Mouse (Mus musculus) forebrain, postnatal 0 days (tissue): ENCODE data around the gene Olfr828. TPM values are rescaled to one million over a fixed set of nuclear protein-coding genes. Genes with fewer than 3 reads are reported as not detected.

Experiments used
- ATAC-seq: fragments of 200-750 bp; cut with Nextera tagmentation; 2 replicates; pipeline ENCODE4 v1.8.0; 2017; ENCODE audit warnings: mild to moderate bottlenecking, moderate library complexity
- DNase-seq: peaks from one replicate; pipeline ENCODE4 v3.0.0-alpha.2; 2015
- H3K27ac ChIP-seq: fragments of 300-500 bp; sonication (generic); 2 replicates; pipeline ENCODE4 v1.5.1; 2014; ENCODE audit warnings: low read depth, mild to moderate bottlenecking, antibody characterized with exemption, low read length, moderate library complexity, mixed read lengths
- H3K27me3 ChIP-seq: fragments of 300-500 bp; sonication (generic); 2 replicates; pipeline ENCODE4 v1.6.1; 2014; ENCODE audit warnings: mild to moderate bottlenecking, low read length, mixed read lengths; ENCODE audit not compliant: insufficient read depth
- H3K36me3 ChIP-seq: fragments of 300-500 bp; sonication (generic); 2 replicates; pipeline ENCODE4 v1.6.1; 2014; ENCODE audit warnings: mild to moderate bottlenecking, moderate library complexity; ENCODE audit not compliant: insufficient read depth
- H3K4me1 ChIP-seq: fragments of 300-500 bp; sonication (generic); 2 replicates; pipeline ENCODE4 v1.6.1; 2014; ENCODE audit warnings: antibody characterized with exemption; ENCODE audit not compliant: insufficient read depth
- H3K4me2 ChIP-seq: fragments of 300-500 bp; sonication (generic); 2 replicates; pipeline ENCODE4 v1.6.1; 2014; ENCODE audit warnings: low read depth, mild to moderate bottlenecking, moderate library complexity
- H3K4me3 ChIP-seq: fragments of 300-500 bp; sonication (generic); 2 replicates; pipeline ENCODE4 v1.5.1; 2014; ENCODE audit warnings: low read depth, low read length, mixed read lengths
- H3K9ac ChIP-seq: fragments of 300-500 bp; sonication (generic); 2 replicates; pipeline ENCODE4 v1.6.1; 2014; ENCODE audit warnings: mild to moderate bottlenecking
- H3K9me3 ChIP-seq: fragments of 300-500 bp; sonication (generic); 2 replicates; pipeline ENCODE4 v1.6.1; 2016; ENCODE audit warnings: low read length
- CTCF ChIP-seq: sonication (generic); IDR thresholded peaks from 2 replicates; pipeline ENCODE4 v1.5.1; 2016; ENCODE audit warnings: antibody characterized with exemption, control low read depth, low read depth
- WGBS: fragments of 180-500 bp; shearing (Covaris S2); extraction: QIAGEN DNeasy Blood & Tissue Kit; methylation state at CpG from one replicate; pipeline ENCODE4 v1.1.7; 2014; 5-methylcytosine and 5-hydroxymethylcytosine counted together
- polyA plus RNA-seq: library from polyadenylated mRNA; unstranded; fragments of >200 nt; fragmentation: Nextera tagmentation; extraction: Ambion mirVana; gene quantifications from 2 replicates; pipeline ENCODE4 v1.2.1, GENCODE M21; 2015
- total RNA-seq: library from RNA; depleted of rRNA; stranded (reverse); fragments of >200 nt; gene quantifications from 2 replicates; pipeline ENCODE4 v1.2.3, GENCODE M21; 2014; rRNA removed

Olfr828 gene
- not detected in 2 replicates for total RNA-seq
- polyA plus RNA-seq: not detected in 2 replicates

DNA sequence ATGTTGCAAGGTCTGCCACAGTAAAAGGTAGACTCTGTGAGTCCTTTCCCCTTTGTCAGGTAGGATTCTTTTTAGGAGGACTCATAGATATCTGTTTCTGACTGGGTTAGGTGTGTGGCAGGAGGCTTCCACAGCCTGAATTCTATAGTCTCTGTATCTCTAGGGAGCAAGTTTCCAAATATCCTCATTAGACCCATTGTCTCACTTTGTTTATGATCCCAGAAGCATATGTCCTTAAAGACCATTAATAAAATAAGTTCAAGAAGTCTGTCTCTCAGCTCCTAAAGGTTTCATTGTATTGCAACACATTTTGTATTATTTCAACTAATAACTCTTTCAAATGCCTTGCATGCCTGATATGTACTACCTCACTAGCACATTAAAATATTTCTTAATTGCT is at the start of gene Olfr828:
TSS of gene Olfr828 (minus strand) at position 101 of the 400 bp plus-strand sequence.
- Histone ChIP-seq H3K9ac (no peak within 1 kb of the TSS), H3K27me3 (no peaks in the 10 kb centered on the region), H3K27ac (no peak within 1 kb of the TSS), H3K4me2 (no peak within 1 kb of the TSS), H3K4me3 (no peak within 1 kb of the TSS), H3K4me1 (no peaks in the 10 kb centered on the region), H3K36me3 (no peaks in the 10 kb centered on the region), H3K9me3 (no peaks in the 10 kb centered on the region)
- ATAC-seq (no peak), DNase-seq (no peak)
- no peak for TF ChIP-seq CTCF

DNA sequence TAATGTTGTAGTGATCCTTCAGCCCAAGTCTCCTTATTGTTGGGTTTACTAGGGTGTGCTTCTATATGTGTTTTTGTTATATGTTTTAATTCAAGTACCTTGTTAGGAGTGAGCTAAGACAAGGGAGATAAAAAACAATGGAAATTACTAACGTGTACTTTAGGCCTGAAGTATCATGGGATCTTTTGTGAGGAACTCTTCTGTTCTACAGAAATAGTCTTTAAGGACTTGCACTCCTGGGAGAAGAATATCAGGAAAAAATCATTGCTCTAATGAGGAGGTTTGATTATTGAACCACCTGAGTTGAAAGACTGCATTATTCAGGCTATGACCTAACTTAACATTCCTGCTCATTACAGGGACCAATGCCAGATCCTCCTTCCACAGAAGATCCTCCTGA is 35.3 kb upstream of the Olfr828 start, which contains the start of gene Olfr829:
TSS of gene Olfr829 (plus strand) at position 301 of the 400 bp plus-strand sequence.
- no peak for ATAC-seq
- Histone ChIP-seq H3K36me3 (no peaks in the 10 kb centered on the region), H3K4me1 (no peaks in the 10 kb centered on the region), H3K4me2 (no peak within 1 kb of the TSS), H3K27ac (no peak within 1 kb of the TSS), H3K27me3 (no peaks in the 10 kb centered on the region), H3K9me3 (no peaks in the 10 kb centered on the region), H3K9ac (no peak within 1 kb of the TSS), H3K4me3 (no peak within 1 kb of the TSS)
- no peak for DNase-seq
- TF ChIP-seq CTCF: no peak
- WGBS: 74% methylated on average over 1 of the region's 1 CpGs

DNA sequence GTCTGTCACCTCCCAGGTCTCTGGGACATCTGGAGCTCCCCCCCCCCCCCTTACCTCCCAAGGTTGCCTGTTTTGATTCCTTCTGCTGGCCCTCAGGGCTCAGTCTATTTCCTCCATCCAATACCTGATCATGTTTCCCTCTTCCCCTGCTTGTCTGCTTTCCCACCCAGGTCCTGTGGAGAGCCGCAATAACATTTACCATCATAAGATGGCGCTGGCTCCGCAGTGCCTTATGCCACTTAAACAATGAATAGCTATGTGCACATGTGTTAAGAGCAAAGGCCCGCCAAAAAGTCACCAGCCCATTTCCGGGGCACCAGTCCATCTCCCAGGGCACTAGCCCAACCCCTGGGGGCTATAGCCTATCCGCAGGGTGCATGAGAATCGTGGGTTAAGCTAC is 34.0 kb downstream of the Olfr828 start:
- no peaks in the 10 kb centered on the region for H3K27me3 ChIP-seq
- H3K9ac ChIP-seq: no peak overlapping the region
- H3K27ac ChIP-seq: no peak overlapping the region
- no peak overlapping the region for H3K4me3 ChIP-seq
- ATAC-seq (no peak), DNase-seq (no peak)
- TF ChIP-seq CTCF: no peak
- H3K36me3 ChIP-seq: no peaks in the 10 kb centered on the region
- no peaks in the 10 kb centered on the region for H3K9me3 ChIP-seq
- 64% methylated on average over 7 of the region's 7 CpGs for WGBS
- H3K4me2 ChIP-seq: no peak overlapping the region
- H3K4me1 ChIP-seq: no peaks in the 10 kb centered on the region

DNA sequence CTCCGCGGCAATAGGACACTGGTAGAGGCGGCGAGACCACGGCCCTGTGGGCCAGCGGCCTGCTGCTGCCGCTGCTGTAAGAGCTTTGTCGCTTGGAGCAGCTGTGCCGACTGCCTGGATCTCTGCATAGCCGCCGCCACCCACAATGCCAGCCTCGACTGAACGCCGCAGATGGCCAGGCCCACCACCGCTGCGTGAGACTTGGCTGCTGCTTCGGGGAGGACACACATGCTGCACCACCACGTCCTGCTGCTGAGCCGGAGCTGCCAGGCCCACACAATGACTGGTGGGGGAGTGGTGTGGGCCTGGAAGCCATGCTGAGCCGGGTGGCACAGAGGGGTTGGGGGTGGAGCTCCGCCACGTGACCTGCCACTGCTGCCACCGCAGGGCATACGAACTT is 39.9 kb downstream of the Olfr828 start:
- peak; percentile 2 for DNase-seq
- no peaks in the 10 kb centered on the region for H3K9me3 ChIP-seq
- no peak overlapping the region for H3K9ac ChIP-seq
- 71% methylated on average over 24 of the region's 24 CpGs for WGBS
- H3K4me3 ChIP-seq: no peak overlapping the region
- no peaks in the 10 kb centered on the region for H3K27me3 ChIP-seq
- peak; percentile 79 for ATAC-seq
- no peak for TF ChIP-seq CTCF
- no peak overlapping the region for H3K27ac ChIP-seq
- H3K36me3 ChIP-seq: no peaks in the 10 kb centered on the region
- H3K4me2 ChIP-seq: no peak overlapping the region
- H3K4me1 ChIP-seq: no peaks in the 10 kb centered on the region

DNA sequence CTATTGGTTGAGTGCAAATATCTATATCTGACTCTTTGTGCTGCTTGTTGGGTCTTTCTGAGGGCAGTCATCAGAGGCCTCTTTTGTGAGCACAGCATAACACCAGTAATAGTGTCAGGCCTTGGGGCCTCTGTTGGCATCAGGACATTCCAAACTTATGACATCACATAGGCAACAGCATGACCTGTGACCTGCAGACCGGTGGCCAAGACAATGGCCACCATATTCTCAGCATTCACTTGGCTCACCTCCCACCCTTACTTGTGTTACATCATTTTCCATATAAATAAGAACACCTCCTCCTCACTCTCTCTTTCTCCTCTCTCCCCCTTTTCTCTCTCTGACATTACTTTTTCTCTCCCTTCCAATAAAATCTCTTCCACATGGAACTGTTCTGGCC is 40.3 kb downstream of the Olfr828 start:
- no peak for DNase-seq
- H3K9ac ChIP-seq: no peak overlapping the region
- no peak overlapping the region for H3K27ac ChIP-seq
- no peak overlapping the region for H3K4me2 ChIP-seq
- no peaks in the 10 kb centered on the region for H3K9me3 ChIP-seq
- H3K36me3 ChIP-seq: no peaks in the 10 kb centered on the region
- ATAC-seq: no peak
- TF ChIP-seq CTCF: no peak
- H3K4me3 ChIP-seq: no peak overlapping the region
- 78% methylated on average over 1 of the region's 1 CpGs for WGBS
- H3K27me3 ChIP-seq: no peaks in the 10 kb centered on the region
- H3K4me1 ChIP-seq: no peaks in the 10 kb centered on the region

Other genes starting within 250 kb of the Olfr828 start
- gene Muc16, start 145.0 kb downstream of the Olfr828 start, total RNA-seq: not detected in 2 replicates
- not detected in 2 replicates for gene Muc16, start 145.0 kb downstream of the Olfr828 start, polyA plus RNA-seq
- not detected in 2 replicates for gene Olfr24, start 55.5 kb downstream of the Olfr828 start, total RNA-seq
- gene Olfr24, start 55.5 kb downstream of the Olfr828 start, polyA plus RNA-seq: not detected in 2 replicates
- not detected in 2 replicates for gene Olfr829, start 35.4 kb upstream of the Olfr828 start, total RNA-seq
- not detected in 2 replicates for gene Olfr829, start 35.4 kb upstream of the Olfr828 start, polyA plus RNA-seq
- gene Olfr830, start 55.2 kb upstream of the Olfr828 start, total RNA-seq: not detected in 2 replicates
- gene Olfr830, start 55.2 kb upstream of the Olfr828 start, polyA plus RNA-seq: not detected in 2 replicates
- not detected in 2 replicates for gene Olfr832, start 117.6 kb upstream of the Olfr828 start, total RNA-seq
- gene Olfr832, start 117.6 kb upstream of the Olfr828 start, polyA plus RNA-seq: not detected in 2 replicates
- gene Olfr834, start 168.5 kb upstream of the Olfr828 start, total RNA-seq: not detected in 2 replicates
- gene Olfr834, start 168.5 kb upstream of the Olfr828 start, polyA plus RNA-seq: not detected in 2 replicates
- gene Olfr835, start 213.2 kb upstream of the Olfr828 start, total RNA-seq: not detected in 2 replicates
- gene Olfr835, start 213.2 kb upstream of the Olfr828 start, polyA plus RNA-seq: not detected in 2 replicates